Mouse (Mus musculus): Measurements from ENCODE around the gene Olfr1222. TPM values are rescaled to one million over a fixed set of nuclear protein-coding genes. Genes with fewer than 3 reads are reported as not detected.
"Not testable (repeated sequence)": the region's sequence is repeated elsewhere in the genome, so short reads cannot be mapped to it uniquely, and the experiment has no call there.

Gene Olfr1222
- not detected in 2 replicates for polyA plus RNA-seq (2014; fragmentation: Nextera tagmentation; extraction: Ambion mirVana)

- no peaks in the 10 kb centered on the region for H3K36me3 ChIP-seq (ENCODE audit: control insufficient read depth, insufficient read depth, low read length)
Measured at GRCm38 (mm10) chr2:89132954-89133353, at the start of gene Olfr1222. Gene Olfr1222, minus strand, starts transcription at chr2:89133054.

GRCm38 (mm10) chr2:89174569-89174968, 41.7 kb upstream of the Olfr1222 start, which contains the start of gene Olfr1225:
Gene Olfr1225, minus strand, starts transcription at chr2:89174669.
- no peaks in the 10 kb centered on the region for H3K36me3 ChIP-seq (ENCODE audit: control insufficient read depth, insufficient read depth, low read length)

More at GRCm38 (mm10) chr2:89132954-89133353, at the start of gene Olfr1222:
- Histone ChIP-seq H3K4me1 (ENCODE audit: control insufficient read depth, insufficient read depth, low read length) (no peaks in the 10 kb centered on the region), H3K4me3 (ENCODE audit: low read depth, low read length) (no peak within 1 kb of the TSS), H3K9me3 (ENCODE audit: control insufficient read depth, low read length) (no peaks in the 10 kb centered on the region), H3K4me2 (ENCODE audit: low read depth) (no peak within 1 kb of the TSS), H3K27me3 (ENCODE audit: control insufficient read depth, insufficient read depth, low read length) (no peaks in the 10 kb centered on the region), H3K27ac (ENCODE audit: low read depth, low read length) (no peak within 1 kb of the TSS), H3K9ac (ENCODE audit: low read length) (no peak within 1 kb of the TSS)
- DNase-seq (ENCODE audit: low spot score): no peak
- no peak for ATAC-seq (ENCODE audit: insufficient read depth, low FRiP score, low TSS enrichment)
- WGBS: 83% methylated on average over 3 of the region's 3 CpGs

GRCm38 (mm10) chr2:89164711-89165110, 31.9 kb upstream of the Olfr1222 start:
- 89% methylated on average over 4 of the region's 4 CpGs for WGBS

More at GRCm38 (mm10) chr2:89174569-89174968, 41.7 kb upstream of the Olfr1222 start, which contains the start of gene Olfr1225:
- H3K27ac ChIP-seq (ENCODE audit: low read depth, low read length): no peak within 1 kb of the TSS
- DNase-seq (ENCODE audit: low spot score) (no peak), ATAC-seq (ENCODE audit: insufficient read depth, low FRiP score, low TSS enrichment) (no peak)
- no peaks in the 10 kb centered on the region for H3K27me3 ChIP-seq (ENCODE audit: control insufficient read depth, insufficient read depth, low read length)
- 92% methylated on average over 1 of the region's 1 CpGs for WGBS
- no peaks in the 10 kb centered on the region for H3K4me1 ChIP-seq (ENCODE audit: control insufficient read depth, insufficient read depth, low read length)
- no peaks in the 10 kb centered on the region for H3K9me3 ChIP-seq (ENCODE audit: control insufficient read depth, low read length)
- no peak within 1 kb of the TSS for H3K4me3 ChIP-seq (ENCODE audit: low read depth, low read length)
- H3K9ac ChIP-seq (ENCODE audit: low read length): no peak within 1 kb of the TSS
- H3K4me2 ChIP-seq (ENCODE audit: low read depth): no peak within 1 kb of the TSS

GRCm38 (mm10) chr2:89163991-89164390, 31.1 kb upstream of the Olfr1222 start, which contains the start of gene Olfr1224-ps1:
Gene Olfr1224-ps1, minus strand, starts transcription at chr2:89164091.
- H3K4me3 ChIP-seq (ENCODE audit: low read depth, low read length); ATAC-seq (ENCODE audit: insufficient read depth, low FRiP score, low TSS enrichment); DNase-seq (ENCODE audit: low spot score); H3K27me3 ChIP-seq (ENCODE audit: control insufficient read depth, insufficient read depth, low read length); H3K36me3 ChIP-seq (ENCODE audit: control insufficient read depth, insufficient read depth, low read length); H3K9me3 ChIP-seq (ENCODE audit: control insufficient read depth, low read length); H3K4me1 ChIP-seq (ENCODE audit: control insufficient read depth, insufficient read depth, low read length); H3K9ac ChIP-seq (ENCODE audit: low read length); H3K4me2 ChIP-seq (ENCODE audit: low read depth); H3K27ac ChIP-seq (ENCODE audit: low read depth, low read length): not testable (repeated sequence)
- WGBS: 96% methylated on average over 8 of the region's 8 CpGs

More at GRCm38 (mm10) chr2:89164711-89165110, 31.9 kb upstream of the Olfr1222 start:
- H3K27me3 ChIP-seq (ENCODE audit: control insufficient read depth, insufficient read depth, low read length); H3K9me3 ChIP-seq (ENCODE audit: control insufficient read depth, low read length); ATAC-seq (ENCODE audit: insufficient read depth, low FRiP score, low TSS enrichment); H3K4me2 ChIP-seq (ENCODE audit: low read depth); H3K36me3 ChIP-seq (ENCODE audit: control insufficient read depth, insufficient read depth, low read length); DNase-seq (ENCODE audit: low spot score); H3K4me1 ChIP-seq (ENCODE audit: control insufficient read depth, insufficient read depth, low read length); H3K4me3 ChIP-seq (ENCODE audit: low read depth, low read length); H3K9ac ChIP-seq (ENCODE audit: low read length); H3K27ac ChIP-seq (ENCODE audit: low read depth, low read length): not testable (repeated sequence)

- H3K9me3 ChIP-seq (ENCODE audit: control insufficient read depth, low read length): no peaks in the 10 kb centered on the region
- H3K4me2 ChIP-seq (ENCODE audit: low read depth): no peak within 1 kb of the TSS
- H3K27me3 ChIP-seq (ENCODE audit: control insufficient read depth, insufficient read depth, low read length): no peaks in the 10 kb centered on the region
- H3K4me1 ChIP-seq (ENCODE audit: control insufficient read depth, insufficient read depth, low read length): no peaks in the 10 kb centered on the region
- WGBS: 83% methylated on average over 1 of the region's 1 CpGs
- DNase-seq (ENCODE audit: low spot score) (no peak), ATAC-seq (ENCODE audit: insufficient read depth, low FRiP score, low TSS enrichment) (no peak)
- no peak within 1 kb of the TSS for H3K9ac ChIP-seq (ENCODE audit: low read length)
- no peak within 1 kb of the TSS for H3K4me3 ChIP-seq (ENCODE audit: low read depth, low read length)
- H3K36me3 ChIP-seq (ENCODE audit: control insufficient read depth, insufficient read depth, low read length): no peaks in the 10 kb centered on the region
- no peak within 1 kb of the TSS for H3K27ac ChIP-seq (ENCODE audit: low read depth, low read length)
Measured at GRCm38 (mm10) chr2:89151460-89151859, 18.6 kb upstream of the Olfr1222 start, which contains the start of gene Olfr1223. Gene Olfr1223, minus strand, starts transcription at chr2:89151560.

- ATAC-seq (ENCODE audit: insufficient read depth, low FRiP score, low TSS enrichment) (no peak), DNase-seq (ENCODE audit: low spot score) (no peak)
- 91% methylated on average over 2 of the region's 2 CpGs for WGBS
- no peak within 1 kb of the TSS for H3K27ac ChIP-seq (ENCODE audit: low read depth, low read length)
- no peak within 1 kb of the TSS for H3K4me2 ChIP-seq (ENCODE audit: low read depth)
- no peaks in the 10 kb centered on the region for H3K9me3 ChIP-seq (ENCODE audit: control insufficient read depth, low read length)
- no peaks in the 10 kb centered on the region for H3K4me1 ChIP-seq (ENCODE audit: control insufficient read depth, insufficient read depth, low read length)
- no peaks in the 10 kb centered on the region for H3K36me3 ChIP-seq (ENCODE audit: control insufficient read depth, insufficient read depth, low read length)
- H3K9ac ChIP-seq (ENCODE audit: low read length): no peak within 1 kb of the TSS
- H3K27me3 ChIP-seq (ENCODE audit: control insufficient read depth, insufficient read depth, low read length): no peaks in the 10 kb centered on the region
- H3K4me3 ChIP-seq (ENCODE audit: low read depth, low read length): no peak within 1 kb of the TSS
Measured at GRCm38 (mm10) chr2:89117183-89117582, 15.7 kb downstream of the Olfr1222 start, which contains the start of gene Olfr1221. Gene Olfr1221, minus strand, starts transcription at chr2:89117283.

GRCm38 (mm10) chr2:89106735-89107134, 26.1 kb downstream of the Olfr1222 start, which contains the start of gene Olfr1220:
Gene Olfr1220, minus strand, starts transcription at chr2:89106835.
- H3K36me3 ChIP-seq (ENCODE audit: control insufficient read depth, insufficient read depth, low read length): no peaks in the 10 kb centered on the region
- no peak within 1 kb of the TSS for H3K4me2 ChIP-seq (ENCODE audit: low read depth)
- no peaks in the 10 kb centered on the region for H3K27me3 ChIP-seq (ENCODE audit: control insufficient read depth, insufficient read depth, low read length)
- WGBS: 81% methylated on average over 3 of the region's 3 CpGs
- no peaks in the 10 kb centered on the region for H3K4me1 ChIP-seq (ENCODE audit: control insufficient read depth, insufficient read depth, low read length)
- H3K27ac ChIP-seq (ENCODE audit: low read depth, low read length): no peak within 1 kb of the TSS
- no peaks in the 10 kb centered on the region for H3K9me3 ChIP-seq (ENCODE audit: control insufficient read depth, low read length)
- DNase-seq (ENCODE audit: low spot score) (no peak), ATAC-seq (ENCODE audit: insufficient read depth, low FRiP score, low TSS enrichment) (no peak)
- no peak within 1 kb of the TSS for H3K9ac ChIP-seq (ENCODE audit: low read length)
- H3K4me3 ChIP-seq (ENCODE audit: low read depth, low read length): no peak within 1 kb of the TSS

- no peak overlapping the region for H3K4me2 ChIP-seq (ENCODE audit: low read depth)
- H3K27ac ChIP-seq (ENCODE audit: low read depth, low read length): no peak overlapping the region
- no peak for DNase-seq (ENCODE audit: low spot score)
- H3K9ac ChIP-seq (ENCODE audit: low read length): no peak overlapping the region
- no peaks in the 10 kb centered on the region for H3K4me1 ChIP-seq (ENCODE audit: control insufficient read depth, insufficient read depth, low read length)
- no peak for ATAC-seq (ENCODE audit: insufficient read depth, low FRiP score, low TSS enrichment)
- no peak overlapping the region for H3K4me3 ChIP-seq (ENCODE audit: low read depth, low read length)
- no peaks in the 10 kb centered on the region for H3K36me3 ChIP-seq (ENCODE audit: control insufficient read depth, insufficient read depth, low read length)
- no peaks in the 10 kb centered on the region for H3K9me3 ChIP-seq (ENCODE audit: control insufficient read depth, low read length)
- H3K27me3 ChIP-seq (ENCODE audit: control insufficient read depth, insufficient read depth, low read length): no peaks in the 10 kb centered on the region
Measured at GRCm38 (mm10) chr2:89105651-89106050, 27.2 kb downstream of the Olfr1222 start.

- Histone ChIP-seq H3K36me3 (ENCODE audit: control insufficient read depth, insufficient read depth, low read length) (no peaks in the 10 kb centered on the region), H3K9me3 (ENCODE audit: control insufficient read depth, low read length) (no peaks in the 10 kb centered on the region), H3K4me2 (ENCODE audit: low read depth) (no peak overlapping the region), H3K27ac (ENCODE audit: low read depth, low read length) (no peak overlapping the region), H3K27me3 (ENCODE audit: control insufficient read depth, insufficient read depth, low read length) (no peaks in the 10 kb centered on the region), H3K9ac (ENCODE audit: low read length) (no peak overlapping the region), H3K4me3 (ENCODE audit: low read depth, low read length) (no peak overlapping the region), H3K4me1 (ENCODE audit: control insufficient read depth, insufficient read depth, low read length) (no peaks in the 10 kb centered on the region)
- 88% methylated on average over 1 of the region's 1 CpGs for WGBS
- DNase-seq (ENCODE audit: low spot score) (no peak), ATAC-seq (ENCODE audit: insufficient read depth, low FRiP score, low TSS enrichment) (no peak)
Measured at GRCm38 (mm10) chr2:89093848-89094247, 39.0 kb downstream of the Olfr1222 start.

All from neural tube, embryonic 11.5 days (tissue).